Mouse (Mus musculus) heart, adult 9 months (tissue): ENCODE measurements around the gene Rpl27.
"Not testable (repeated sequence)": the region's sequence is repeated elsewhere in the genome, so short reads cannot be mapped to it uniquely, and the experiment has no call there.

Experiments used
- DNase-seq, 2 experiments: peaks; one replicate each; pipeline ENCODE4 v3.0.0; 2022; ENCODE audit warnings: low spot score in 2 of 2

The Rpl27 gene

GRCm38 (mm10) chr11:101447786-101448185, 5.7 kb downstream of the Rpl27 start:
- no peak for DNase-seq

- peak; percentile 89 to 90 for DNase-seq
Measured at GRCm38 (mm10) chr11:101448274-101448746, 6.2 kb downstream of the Rpl27 start, which contains the start of gene Ifi35. Gene Ifi35 (plus strand): TSS chr11:101448407.

- no peak for DNase-seq
Measured at GRCm38 (mm10) chr11:101448899-101449298, 6.8 kb downstream of the Rpl27 start.

GRCm38 (mm10) chr11:101449596-101449995, 7.5 kb downstream of the Rpl27 start:
- DNase-seq, result not testable (repeated sequence)

DNA sequence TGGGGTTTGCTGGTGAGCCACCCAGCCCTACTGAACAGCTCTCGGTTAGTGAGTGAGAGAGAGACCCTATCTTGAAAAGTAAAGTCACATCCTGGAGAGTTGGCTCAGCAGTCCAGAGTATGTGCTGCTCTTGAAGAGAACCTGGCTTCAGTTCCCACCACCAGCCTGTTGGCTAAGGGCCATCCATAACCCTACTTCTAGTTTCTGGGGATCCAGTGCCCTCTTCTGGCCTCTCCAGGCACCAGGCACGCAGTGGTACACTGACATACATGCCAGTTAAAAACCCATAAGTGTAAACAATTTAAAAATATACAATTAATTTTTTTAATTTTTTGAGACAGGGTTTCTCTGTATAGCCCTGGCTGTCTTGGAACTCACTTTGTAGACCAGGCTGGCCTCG, 8.3 kb downstream of the Rpl27 start:
- no peak for DNase-seq

DNA sequence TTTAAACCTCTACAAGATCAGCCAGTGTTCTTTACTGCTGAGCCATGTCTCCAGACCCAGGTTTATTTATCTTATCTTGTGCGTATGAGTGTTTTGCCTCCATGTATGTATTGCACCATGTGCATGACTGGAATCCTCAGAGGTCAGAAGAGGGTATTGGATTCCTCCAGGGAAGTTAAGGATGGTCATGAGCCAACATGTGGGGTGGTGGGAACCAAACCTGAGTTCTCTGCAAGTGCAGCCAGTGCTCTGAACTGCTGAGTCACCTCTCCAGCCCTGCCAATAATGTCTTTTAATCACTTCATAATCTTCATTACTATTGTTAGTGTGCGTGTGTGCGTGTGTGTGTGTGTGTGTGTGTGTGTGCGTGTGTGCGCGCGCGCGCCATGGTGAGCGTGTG, 9.4 kb downstream of the Rpl27 start:
- no peak for DNase-seq

DNA sequence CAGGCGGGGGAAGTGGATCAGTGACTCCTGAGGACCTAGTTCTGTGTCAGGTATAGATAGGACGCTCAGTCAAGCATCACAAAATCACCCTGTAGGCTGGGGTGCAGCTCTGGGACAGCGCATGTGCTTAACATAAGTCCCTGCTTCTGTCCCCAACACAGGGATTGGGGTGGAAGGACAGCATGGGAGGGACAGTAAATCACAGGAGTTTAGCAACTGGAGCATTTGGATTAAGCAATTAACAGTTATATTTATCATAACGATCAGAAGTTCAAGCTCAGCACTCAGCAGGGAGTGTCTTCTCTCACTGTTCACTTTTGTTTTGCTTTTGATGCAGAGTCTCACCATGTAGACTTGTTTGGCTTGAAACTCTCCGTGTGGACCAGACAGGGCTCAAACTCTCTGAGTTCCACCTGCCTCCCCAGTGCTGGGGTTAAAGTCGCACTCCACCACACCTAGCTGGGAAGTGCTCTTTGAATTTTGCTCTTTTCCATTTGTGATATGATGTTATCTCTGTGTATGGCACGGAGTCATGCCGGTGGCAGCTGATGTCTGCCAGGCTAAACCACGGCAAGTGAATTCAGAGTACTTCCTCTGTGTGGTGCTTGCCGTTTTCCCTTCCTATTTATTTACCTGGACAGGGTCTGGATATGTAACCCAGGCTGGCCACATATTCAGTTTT, 10.1 kb downstream of the Rpl27 start:
- DNase-seq, result no peak

DNA sequence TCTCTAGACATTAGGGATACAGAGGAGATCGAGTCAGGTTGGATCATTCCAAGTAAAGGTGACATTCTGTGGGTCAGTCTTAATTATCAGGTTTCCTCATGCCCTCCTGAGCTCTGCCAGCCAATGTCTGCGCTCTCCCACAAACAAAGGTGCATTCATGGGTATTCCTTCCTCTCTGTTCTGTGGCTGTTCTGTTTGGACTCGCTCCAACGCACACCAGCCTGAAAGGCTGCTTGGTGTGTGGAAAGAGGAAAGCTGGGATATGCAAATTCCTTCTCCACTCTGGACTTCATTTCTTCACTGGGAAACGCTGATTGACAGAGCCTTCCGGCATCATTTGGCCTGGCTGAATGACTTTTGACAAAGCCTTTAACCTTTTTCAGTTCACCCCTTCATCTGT, 12.6 kb downstream of the Rpl27 start:
- DNase-seq, result no peak

GRCm38 (mm10) chr11:101455627-101456026, 13.5 kb downstream of the Rpl27 start:
- DNase-seq, result no peak

DNA sequence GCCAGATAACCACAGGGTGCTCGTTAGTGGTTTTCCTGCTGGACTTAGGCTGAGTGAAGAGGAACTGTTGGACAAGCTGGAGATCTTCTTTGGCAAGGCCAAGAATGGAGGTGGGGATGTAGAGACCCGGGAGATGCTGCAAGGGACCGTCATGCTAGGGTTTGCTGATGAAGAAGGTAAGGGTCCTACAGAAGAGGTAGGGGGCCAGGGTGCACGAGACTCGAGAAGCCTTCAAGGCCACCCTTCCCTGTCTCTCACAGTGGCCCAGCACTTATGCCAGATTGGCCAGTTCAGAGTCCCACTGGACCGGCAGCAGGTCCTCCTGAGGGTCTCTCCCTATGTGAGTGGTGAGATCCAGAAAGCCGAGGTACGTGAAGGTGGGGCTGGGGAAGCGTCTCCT, 15.5 kb downstream of the Rpl27 start:
- no peak for DNase-seq

GRCm38 (mm10) chr11:101458217-101458616, 16.1 kb downstream of the Rpl27 start:
- no peak for DNase-seq

GRCm38 (mm10) chr11:101459716-101460115, 17.6 kb downstream of the Rpl27 start:
- no peak for DNase-seq

DNA sequence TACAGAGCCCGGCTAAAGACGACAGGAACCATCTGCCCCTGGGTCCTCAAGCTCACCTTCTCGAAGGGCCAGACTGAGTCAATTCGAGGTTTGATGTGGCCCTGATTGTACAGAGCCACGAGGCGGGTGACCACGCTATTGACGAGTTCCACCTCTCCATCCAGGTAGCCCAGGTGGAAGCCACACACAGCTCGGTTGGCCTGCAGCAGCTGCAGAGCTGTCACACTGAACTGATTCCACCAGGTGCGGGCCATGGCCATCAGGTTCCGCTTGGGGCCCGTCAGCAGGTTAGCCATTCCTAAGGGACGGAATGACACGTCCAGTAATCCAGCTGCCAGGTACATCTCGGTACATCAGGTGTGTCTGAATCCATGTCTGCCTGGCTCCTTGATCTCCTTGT, 18.2 kb downstream of the Rpl27 start:
- DNase-seq, result no peak

DNA sequence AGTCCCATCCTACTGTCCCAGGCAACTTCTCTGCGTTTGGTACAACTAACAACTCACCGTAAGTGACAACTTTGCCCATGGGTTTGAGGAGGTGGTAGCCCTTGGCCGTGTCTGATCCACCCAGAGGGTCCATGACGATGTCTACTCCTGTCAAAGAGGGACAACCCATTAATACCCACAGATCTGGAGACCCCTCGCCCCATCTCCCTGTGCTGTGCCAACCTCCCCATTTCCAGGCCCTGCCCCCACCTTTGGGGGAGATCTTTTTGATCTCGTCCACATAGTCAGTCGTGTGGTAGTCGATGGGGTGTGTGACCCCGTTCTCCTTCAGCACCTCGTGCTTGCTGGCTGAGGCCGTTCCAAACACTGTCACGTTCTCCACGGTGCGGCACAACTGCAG, 20.0 kb downstream of the Rpl27 start:
- no peak for DNase-seq

GRCm38 (mm10) chr11:101462583-101463440, 20.7 kb downstream of the Rpl27 start:
- no peak for DNase-seq

- peak in 1 of 2 experiments; percentile 45 for DNase-seq
Measured at GRCm38 (mm10) chr11:101464211-101465100, 22.4 kb downstream of the Rpl27 start, which contains the start of gene Rnd2. Gene Rnd2 (plus strand): TSS chr11:101464999.

DNA sequence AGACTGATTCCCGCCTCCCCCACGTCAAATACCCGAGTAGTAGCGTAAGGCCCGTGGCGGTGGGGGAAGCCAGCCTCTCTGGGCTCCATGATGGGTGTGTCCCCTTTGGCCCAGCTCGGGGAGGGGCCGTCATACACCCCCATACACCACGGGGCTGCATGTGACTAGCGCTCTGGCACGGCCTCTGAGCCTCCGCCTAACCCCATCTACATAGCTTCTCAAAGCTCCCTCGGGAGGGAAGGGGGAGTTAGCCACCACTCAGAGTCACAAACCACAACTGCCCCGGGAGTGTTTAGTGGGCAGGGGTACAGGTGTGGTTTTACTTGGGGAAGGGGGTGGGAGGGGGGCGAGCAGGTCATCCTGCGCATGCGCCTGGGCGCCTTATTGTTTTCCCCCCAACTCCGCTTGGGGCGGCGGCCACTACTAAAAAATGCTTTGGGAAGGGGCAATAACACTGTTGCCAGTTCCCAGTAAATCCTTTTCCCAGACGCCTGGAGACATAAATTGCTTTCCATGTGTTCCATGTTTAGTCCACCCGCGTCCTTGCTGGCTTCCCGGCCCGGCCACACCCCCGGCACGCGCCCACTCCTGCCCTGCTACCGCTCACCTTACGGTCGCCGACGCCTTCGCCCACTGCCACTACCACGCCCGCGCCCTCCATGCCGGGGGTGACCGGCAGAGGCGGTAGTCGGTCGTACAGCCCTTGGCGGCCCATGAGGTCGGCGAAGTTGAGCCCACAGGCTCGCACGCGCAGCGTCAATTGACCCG, 23.2 kb downstream of the Rpl27 start:
- peak; percentile 83 to 87 for DNase-seq

- peak; percentile 68 to 79 for DNase-seq
Measured at GRCm38 (mm10) chr11:101465869-101466551, 23.9 kb downstream of the Rpl27 start, which contains the start of gene Vat1. Gene Vat1 (minus strand): TSS chr11:101466230.

GRCm38 (mm10) chr11:101466552-101466950, 24.5 kb downstream of the Rpl27 start:
- not testable (repeated sequence) for DNase-seq
